In genomic region chr10:14445590-14446291, GRCm38 (mm10) we compare ENCODE assay signal across 22 mouse cellular contexts.
DNase-seq lines count a peak whose midpoint lies in the region; ATAC-seq lines count a peak whose summit lies in the region.
"Had no signal": no experiment of that assay in that cellular context is flagged by ENCODE, and none has a peak within 500 bp of the region (broad histone marks: within the 10 kb centered on the region; RNA-seq: fewer than 3 reads in every experiment).

No protein-coding gene starts in this region.

- H3K9ac ChIP-seq in liver, embryonic 13.5 days = no peak overlapping the region
- H3K9ac ChIP-seq: hindbrain, embryonic 13.5 days; lung, embryonic 15.5 days; midbrain, embryonic 13.5 days had no signal

- peak overlapping the region; percentile 17; the same call in 1 of the 2 replicates for H3K4me3 ChIP-seq in liver, embryonic 13.5 days (replicated peaks)
- H3K4me3 ChIP-seq in megakaryocyte, embryonic 14.5 days (replicated peaks) = peak overlapping the region; percentile 70
- H3K4me3 ChIP-seq: forebrain, embryonic 10.5 days; hindbrain, embryonic 13.5 days; left cerebral cortex, adult 2 months; lung, embryonic 15.5 days; midbrain, embryonic 13.5 days had no signal

- H3K27me3 ChIP-seq in liver, embryonic 13.5 days = no peaks in the 10 kb centered on the region
- no peaks in the 10 kb centered on the region for H3K27me3 ChIP-seq in megakaryocyte, embryonic 14.5 days (replicated peaks)
- H3K27me3 ChIP-seq: hindbrain, embryonic 13.5 days; lung, embryonic 15.5 days; midbrain, embryonic 13.5 days had no signal

- peak overlapping the region; percentile 23; the same call in 1 of the 2 replicates for H3K4me2 ChIP-seq in liver, embryonic 13.5 days
- H3K4me2 ChIP-seq: hindbrain, embryonic 13.5 days; lung, embryonic 15.5 days; midbrain, embryonic 13.5 days had no signal

- DNase-seq in 416B (ENCODE audit: low read depth) (peak; percentile 92), MEL-GATA-1-ER (ENCODE audit: extremely low read depth, low read depth) (peak; percentile 34)
- no peak for DNase-seq in liver, embryonic 13.5 days
- no peak for DNase-seq in heart, adult 11 months
- no peak for DNase-seq in right cerebral cortex, adult 2 months (ENCODE audit: low spot score in 2 of 2)
- DNase-seq: adrenal gland, postnatal 10 days; cerebellum, adult 2 months; cerebellum, postnatal 25 days; gastrocnemius, postnatal 25 days; heart, postnatal 36 days; kidney, adult 18-20 months; lung, postnatal 4 days; thymus, adult 18-20 months; thymus, postnatal 4 days had no signal

- no peaks in the 10 kb centered on the region for H3K9me3 ChIP-seq in liver, embryonic 13.5 days (replicated peaks)
- H3K9me3 ChIP-seq in megakaryocyte, embryonic 14.5 days = peaks cover 6% of the 10 kb centered on the region
- H3K9me3 ChIP-seq: hindbrain, embryonic 13.5 days; lung, embryonic 15.5 days; midbrain, embryonic 13.5 days had no signal

- ATAC-seq in liver, embryonic 13.5 days (ENCODE audit: low read depth) = peak; percentile 79
- ATAC-seq in inflammation-experienced regulatory T-cells, adult 6 months = no peak
- ATAC-seq: forebrain, embryonic 16.5 days; midbrain, embryonic 13.5 days had no signal

- H3K4me1 ChIP-seq in liver, embryonic 13.5 days (replicated peaks) = peaks cover 4% of the 10 kb centered on the region; the same call in 1 of the 2 replicates
- peaks cover 7% of the 10 kb centered on the region; the same call in 1 of the 2 replicates for H3K4me1 ChIP-seq in megakaryocyte, embryonic 14.5 days
- H3K4me1 ChIP-seq: forebrain, embryonic 10.5 days; hindbrain, embryonic 13.5 days; lung, embryonic 15.5 days; midbrain, embryonic 13.5 days had no signal

- WGBS in liver, embryonic 13.5 days (ENCODE audit: insufficient replicate concordance) = 34% methylated on average over 12 of the region's 12 CpGs

- H3K36me3 ChIP-seq in liver, embryonic 13.5 days = no peaks in the 10 kb centered on the region
- H3K36me3 ChIP-seq in megakaryocyte, embryonic 14.5 days (replicated peaks; ENCODE audit: low read length) = no peaks in the 10 kb centered on the region
- H3K36me3 ChIP-seq: forebrain, embryonic 10.5 days; hindbrain, embryonic 13.5 days; midbrain, embryonic 13.5 days had no signal

- H3K27ac ChIP-seq in liver, embryonic 13.5 days = no peak overlapping the region
- H3K27ac ChIP-seq: forebrain, embryonic 10.5 days; hindbrain, embryonic 13.5 days; left cerebral cortex, adult 2 months; lung, embryonic 15.5 days; midbrain, embryonic 13.5 days had no signal

Comparison
In these comparisons a context has a peak if more than half of its experiments do, and no peak if none do; other contexts are left out.
1. DNase-seq: peak in 416B (single experiment) and MEL-GATA-1-ER (single experiment); none in liver, embryonic 13.5 days (single experiment), heart, adult 11 months (single experiment) and right cerebral cortex, adult 2 months (0 of 2).